Mouse (Mus musculus) bone marrow macrophage, adult 2 months (primary cell): ENCODE measurements around the gene Dnm1.

Source experiments
- CTCF ChIP-seq: IDR thresholded peaks from 2 replicates; pipeline ENCODE4 v1.5.1; 2012; ENCODE audit warnings: low read depth, mild to moderate bottlenecking, low read length, moderate library complexity
- POLR2A ChIP-seq: IDR thresholded peaks from 2 replicates; pipeline ENCODE4 v1.6.1; 2012; ENCODE audit warnings: mild to moderate bottlenecking, low read depth, low read length, borderline replicate concordance

GRCm38 (mm10) chr2:32358381-32358780, 5.2 kb upstream of the Dnm1 start:
- TF ChIP-seq POLR2A = no peak
- no peak for TF ChIP-seq CTCF
